In genomic region chr4:117810933-117811332, GRCm38 (mm10) we compare ENCODE assay signal across 24 mouse cellular contexts. TPM values are rescaled to one million over a fixed set of nuclear protein-coding genes. Genes with fewer than 3 reads are reported as not detected.
A peak's percentile ranks its signal among the peaks of the same experiment; 100 is the strongest.
DNase-seq lines count a peak whose midpoint lies in the region; ATAC-seq and TF ChIP-seq lines count a peak whose summit lies in the region.
"Had no signal": no experiment of that assay in that cellular context is flagged by ENCODE, and none has a peak within 500 bp of the region (broad histone marks: within the 10 kb centered on the region; RNA-seq: fewer than 3 reads in every experiment).

No protein-coding gene starts in this region.

- ATAC-seq in forebrain, embryonic 14.5 days, result no peak
- ATAC-seq in forebrain, embryonic 16.5 days, result no peak
- ATAC-seq in kidney, postnatal 0 days (replicated peaks; ENCODE audit: low FRiP score, low read depth), result no peak
- ATAC-seq in midbrain, embryonic 14.5 days (ENCODE audit: low FRiP score, low TSS enrichment), result no peak
- ATAC-seq in midbrain, embryonic 13.5 days, result no peak
- no peak for ATAC-seq in megakaryocyte-erythroid progenitor cell, adult 5-6 weeks (replicated peaks; ENCODE audit: low FRiP score, low TSS enrichment, poor library complexity, severe bottlenecking)

- whole genome bisulfite sequencing in forebrain, embryonic 14.5 days, result 73% methylated on average over 2 of the region's 2 CpGs
- WGBS in forebrain, embryonic 16.5 days, result 71% methylated on average over 2 of the region's 2 CpGs
- WGBS in kidney, postnatal 0 days, result 47% methylated on average over 2 of the region's 2 CpGs
- WGBS in midbrain, embryonic 14.5 days, result 65% methylated on average over 2 of the region's 2 CpGs
- 77% methylated on average over 2 of the region's 2 CpGs for WGBS in midbrain, embryonic 13.5 days

- H3K4me3 ChIP-seq in forebrain, embryonic 14.5 days (ENCODE audit: low read depth, low read length), result no peak overlapping the region
- H3K4me3 ChIP-seq in forebrain, embryonic 16.5 days (replicated peaks; ENCODE audit: low read length), result no peak overlapping the region
- no peak overlapping the region for H3K4me3 ChIP-seq in kidney, postnatal 0 days (replicated peaks; ENCODE audit: low read depth, low read length)
- no peak overlapping the region for H3K4me3 ChIP-seq in midbrain, embryonic 14.5 days (replicated peaks; ENCODE audit: low read depth, low read length)
- H3K4me3 ChIP-seq in midbrain, embryonic 13.5 days (replicated peaks), result no peak overlapping the region
- H3K4me3 ChIP-seq: embryonic facial prominence, embryonic 15.5 days; forebrain, embryonic 10.5 days; neural tube, embryonic 12.5 days had no signal

- no peaks in the 10 kb centered on the region for H3K9me3 ChIP-seq in forebrain, embryonic 14.5 days (replicated peaks; ENCODE audit: control insufficient read depth, low read length)
- H3K9me3 ChIP-seq in forebrain, embryonic 16.5 days (ENCODE audit: control insufficient read depth, low read length), result no peaks in the 10 kb centered on the region
- H3K9me3 ChIP-seq in kidney, postnatal 0 days (replicated peaks; ENCODE audit: low read length), result no peaks in the 10 kb centered on the region
- H3K9me3 ChIP-seq in midbrain, embryonic 14.5 days (ENCODE audit: control insufficient read depth, low read length), result no peaks in the 10 kb centered on the region
- H3K9me3 ChIP-seq in midbrain, embryonic 13.5 days, result no peaks in the 10 kb centered on the region
- H3K9me3 ChIP-seq: embryonic facial prominence, embryonic 15.5 days; forebrain, embryonic 10.5 days; neural tube, embryonic 12.5 days had no signal

- no peaks in the 10 kb centered on the region for H3K36me3 ChIP-seq in forebrain, embryonic 14.5 days (ENCODE audit: control insufficient read depth, insufficient read depth, low read length)
- H3K36me3 ChIP-seq in forebrain, embryonic 16.5 days (ENCODE audit: control insufficient read depth, insufficient read depth), result no peaks in the 10 kb centered on the region
- no peaks in the 10 kb centered on the region for H3K36me3 ChIP-seq in kidney, postnatal 0 days (ENCODE audit: insufficient read depth, low read length)
- H3K36me3 ChIP-seq in midbrain, embryonic 14.5 days (ENCODE audit: control insufficient read depth, insufficient read depth, low read length), result no peaks in the 10 kb centered on the region
- H3K36me3 ChIP-seq in midbrain, embryonic 13.5 days, result no peaks in the 10 kb centered on the region
- H3K36me3 ChIP-seq: embryonic facial prominence, embryonic 15.5 days; forebrain, embryonic 10.5 days; neural tube, embryonic 12.5 days had no signal

- DNase-seq in forebrain, embryonic 14.5 days (ENCODE audit: low spot score), result peak; percentile 36
- DNase-seq in kidney, postnatal 0 days (ENCODE audit: low spot score), result peak; percentile 45
- DNase-seq in kidney, adult 8-10 months, result no peak
- DNase-seq in midbrain, embryonic 14.5 days, result peak; percentile 45
- DNase-seq in frontal cortex, postnatal 14 days (ENCODE audit: low spot score in 2 of 2), result no peak
- DNase-seq: kidney, postnatal 10 days; lung, adult 2 months; thymus, postnatal 25 days had no signal

- H3K27ac ChIP-seq in forebrain, embryonic 14.5 days (ENCODE audit: low read depth, low read length), result no peak overlapping the region
- H3K27ac ChIP-seq in forebrain, embryonic 16.5 days (ENCODE audit: low read length), result no peak overlapping the region
- H3K27ac ChIP-seq in kidney, postnatal 0 days, result no peak overlapping the region
- H3K27ac ChIP-seq in midbrain, embryonic 14.5 days (replicated peaks; ENCODE audit: low read depth, low read length), result no peak overlapping the region
- H3K27ac ChIP-seq in midbrain, embryonic 13.5 days, result no peak overlapping the region
- H3K27ac ChIP-seq: embryonic facial prominence, embryonic 15.5 days; forebrain, embryonic 10.5 days; neural tube, embryonic 12.5 days had no signal

- H3K4me1 ChIP-seq in forebrain, embryonic 14.5 days (ENCODE audit: control insufficient read depth, insufficient read depth, low read length), result no peaks in the 10 kb centered on the region
- H3K4me1 ChIP-seq in forebrain, embryonic 16.5 days (replicated peaks; ENCODE audit: control insufficient read depth, insufficient read depth, low read length), result no peaks in the 10 kb centered on the region
- no peaks in the 10 kb centered on the region for H3K4me1 ChIP-seq in kidney, postnatal 0 days (replicated peaks; ENCODE audit: insufficient read depth, low read length)
- no peaks in the 10 kb centered on the region for H3K4me1 ChIP-seq in midbrain, embryonic 14.5 days (ENCODE audit: control insufficient read depth, insufficient read depth, low read length)
- 0 out of 2 replicates have a peak, but pooled peaks cover 6% of the 10 kb centered on the region for H3K4me1 ChIP-seq in midbrain, embryonic 13.5 days (replicated peaks)
- H3K4me1 ChIP-seq: embryonic facial prominence, embryonic 15.5 days; neural tube, embryonic 12.5 days had no signal

- no peaks in the 10 kb centered on the region for H3K27me3 ChIP-seq in forebrain, embryonic 14.5 days (replicated peaks; ENCODE audit: control insufficient read depth, insufficient read depth, low read length)
- H3K27me3 ChIP-seq in forebrain, embryonic 16.5 days (replicated peaks; ENCODE audit: control insufficient read depth, insufficient read depth, low read length), result no peaks in the 10 kb centered on the region
- H3K27me3 ChIP-seq in kidney, postnatal 0 days (ENCODE audit: insufficient read depth, low read length), result no peaks in the 10 kb centered on the region
- no peaks in the 10 kb centered on the region for H3K27me3 ChIP-seq in midbrain, embryonic 14.5 days (ENCODE audit: control insufficient read depth, insufficient read depth, low read length)
- H3K27me3 ChIP-seq in midbrain, embryonic 13.5 days, result no peaks in the 10 kb centered on the region
- H3K27me3 ChIP-seq: embryonic facial prominence, embryonic 15.5 days; neural tube, embryonic 12.5 days had no signal

- H3K9ac ChIP-seq in forebrain, embryonic 14.5 days (ENCODE audit: low read length), result no peak overlapping the region
- H3K9ac ChIP-seq in forebrain, embryonic 16.5 days (replicated peaks; ENCODE audit: low read depth, low read length), result no peak overlapping the region
- H3K9ac ChIP-seq in kidney, postnatal 0 days (ENCODE audit: low read depth, low read length), result no peak overlapping the region
- H3K9ac ChIP-seq in midbrain, embryonic 14.5 days (replicated peaks; ENCODE audit: low read length), result no peak overlapping the region
- no peak overlapping the region for H3K9ac ChIP-seq in midbrain, embryonic 13.5 days (replicated peaks)
- H3K9ac ChIP-seq: embryonic facial prominence, embryonic 15.5 days; neural tube, embryonic 12.5 days had no signal

- TF ChIP-seq CTCF in kidney, postnatal 0 days (IDR thresholded peaks at IDR 0.05; ENCODE audit: low read depth), result peak; percentile 56; the same call in 1 of the 2 replicates

- no peak overlapping the region for H3K4me2 ChIP-seq in forebrain, embryonic 14.5 days (ENCODE audit: low read length)
- H3K4me2 ChIP-seq in forebrain, embryonic 16.5 days (ENCODE audit: low read length), result no peak overlapping the region
- no peak overlapping the region for H3K4me2 ChIP-seq in kidney, postnatal 0 days (ENCODE audit: low read length)
- no peak overlapping the region for H3K4me2 ChIP-seq in midbrain, embryonic 14.5 days (ENCODE audit: low read length)
- H3K4me2 ChIP-seq in midbrain, embryonic 13.5 days (replicated peaks), result no peak overlapping the region
- H3K4me2 ChIP-seq: embryonic facial prominence, embryonic 15.5 days; neural tube, embryonic 12.5 days had no signal

RNA-seq across cellular contexts. Expression of gene Slc6a9, which starts 23.4 kb away (rescaled TPM):
- 8.0 and 9.6 TPM in 2 replicates for polyA plus RNA-seq in forebrain, embryonic 14.5 days (2014; fragmentation: Nextera tagmentation; extraction: Ambion mirVana)
- polyA plus RNA-seq in forebrain, embryonic 16.5 days (2015; fragmentation: Nextera tagmentation; extraction: Ambion mirVana), result 12.0 and 16.2 TPM in 2 replicates
- polyA plus RNA-seq in kidney, postnatal 0 days (2015; fragmentation: Nextera tagmentation; extraction: Ambion mirVana), result 8.6 and 9.0 TPM in 2 replicates
- polyA plus RNA-seq in midbrain, embryonic 14.5 days (2014; fragmentation: Nextera tagmentation; extraction: Ambion mirVana), result 18.4 and 26.4 TPM in 2 replicates
- 14.9 and 16.1 TPM in 2 replicates for polyA plus RNA-seq in midbrain, embryonic 13.5 days (2015; fragmentation: Nextera tagmentation; extraction: Ambion mirVana)
- 0.68 and 4.9 TPM in 2 replicates for total RNA-seq in megakaryocyte-erythroid progenitor cell, adult 5-6 weeks (2014; fragmentation: Nextera tagmentation)
- total RNA-seq in megakaryocyte-erythroid progenitor cell, adult 5-6 weeks (2017), result 0.23 TPM in 1 of 2 replicates, not detected in the other

RNA-seq across cellular contexts. Expression of gene Klf17, which starts 45.5 kb away (rescaled TPM):
- polyA plus RNA-seq in forebrain, embryonic 14.5 days (2014; fragmentation: Nextera tagmentation; extraction: Ambion mirVana), result not detected in 2 replicates
- polyA plus RNA-seq in forebrain, embryonic 16.5 days (2015; fragmentation: Nextera tagmentation; extraction: Ambion mirVana), result not detected in 2 replicates
- not detected in 2 replicates for polyA plus RNA-seq in kidney, postnatal 0 days (2015; fragmentation: Nextera tagmentation; extraction: Ambion mirVana)
- not detected in 2 replicates for polyA plus RNA-seq in midbrain, embryonic 14.5 days (2014; fragmentation: Nextera tagmentation; extraction: Ambion mirVana)
- not detected in 2 replicates for polyA plus RNA-seq in midbrain, embryonic 13.5 days (2015; fragmentation: Nextera tagmentation; extraction: Ambion mirVana)
- not detected in 2 replicates for total RNA-seq in megakaryocyte-erythroid progenitor cell, adult 5-6 weeks (2014; fragmentation: Nextera tagmentation)
- not detected in 2 replicates for total RNA-seq in megakaryocyte-erythroid progenitor cell, adult 5-6 weeks (2017)
- total RNA-seq: adrenal gland, postnatal 4 days; hematopoietic stem cell, adult 5-6 weeks; layer of hippocampus, adult 8-10 months; left cerebral cortex, postnatal 10 days; megakaryocyte, adult 5-6 weeks; monocyte, adult 5-6 weeks had no signal
- polyA plus RNA-seq: embryonic facial prominence, embryonic 15.5 days; forebrain, embryonic 10.5 days; gonadal fat pad, adult 2 months; heart, embryonic 14.5 days; intestine, embryonic 14.5 days; limb, embryonic 14.5 days; lung, adult 2 months; neural tube, embryonic 12.5 days had no signal

Comparison
In these comparisons a context has a peak if more than half of its experiments do, and no peak if none do; other contexts are left out.
1. DNase-seq: peak in forebrain, embryonic 14.5 days (single experiment), kidney, postnatal 0 days (single experiment) and midbrain, embryonic 14.5 days (single experiment); none in kidney, adult 8-10 months (0 of 2) and frontal cortex, postnatal 14 days (0 of 2).